Mouse (Mus musculus): ENCODE results near the gene Hmgn3.
"Not testable (repeated sequence)": the region's sequence is repeated elsewhere in the genome, so short reads cannot be mapped to it uniquely, and the experiment has no call there.

The Hmgn3 gene

GRCm38 (mm10) chr9:83146446-83147188 is at the start of gene Hmgn3:
Gene Hmgn3, minus strand, starts transcription at chr9:83146685.
- DNase-seq (ENCODE audit: low read depth, low spot score) = peak; percentile 85

GRCm38 (mm10) chr9:83195765-83196164 is 49.3 kb upstream of the Hmgn3 start:
- no peak for DNase-seq (ENCODE audit: low read depth, low spot score)

GRCm38 (mm10) chr9:83195007-83195406 is 48.5 kb upstream of the Hmgn3 start:
- no peak for DNase-seq (ENCODE audit: low read depth, low spot score)

GRCm38 (mm10) chr9:83187752-83188151 is 41.3 kb upstream of the Hmgn3 start:
- no peak for DNase-seq (ENCODE audit: low read depth, low spot score)

GRCm38 (mm10) chr9:83145591-83146445 is 667 bp downstream of the Hmgn3 start:
- peak; percentile 54 for DNase-seq (ENCODE audit: low read depth, low spot score)

- no peak for DNase-seq (ENCODE audit: low read depth, low spot score)
Measured at GRCm38 (mm10) chr9:83129831-83130230, 16.7 kb downstream of the Hmgn3 start.

- DNase-seq (ENCODE audit: low read depth, low spot score) = no peak
Measured at GRCm38 (mm10) chr9:83127840-83128239, 18.6 kb downstream of the Hmgn3 start.

- not testable (repeated sequence) for DNase-seq (ENCODE audit: low read depth, low spot score)
Measured at GRCm38 (mm10) chr9:83126482-83126881, 20.0 kb downstream of the Hmgn3 start.

GRCm38 (mm10) chr9:83119211-83119610 is 27.3 kb downstream of the Hmgn3 start:
- DNase-seq (ENCODE audit: low read depth, low spot score) = no peak

- DNase-seq (ENCODE audit: low read depth, low spot score) = no peak
Measured at GRCm38 (mm10) chr9:83117486-83117885, 29.0 kb downstream of the Hmgn3 start.

GRCm38 (mm10) chr9:83116774-83117474 is 29.6 kb downstream of the Hmgn3 start:
- no peak for DNase-seq (ENCODE audit: low read depth, low spot score)

GRCm38 (mm10) chr9:83115676-83116075 is 30.8 kb downstream of the Hmgn3 start:
- DNase-seq (ENCODE audit: low read depth, low spot score) = no peak

GRCm38 (mm10) chr9:83113800-83114217 is 32.7 kb downstream of the Hmgn3 start:
- DNase-seq (ENCODE audit: low read depth, low spot score) = peak; percentile 21

- DNase-seq (ENCODE audit: low read depth, low spot score) = no peak
Measured at GRCm38 (mm10) chr9:83112305-83112768, 34.1 kb downstream of the Hmgn3 start.

- no peak for DNase-seq (ENCODE audit: low read depth, low spot score)
Measured at GRCm38 (mm10) chr9:83111789-83112188, 34.7 kb downstream of the Hmgn3 start.

GRCm38 (mm10) chr9:83111117-83111686 is 35.3 kb downstream of the Hmgn3 start:
- no peak for DNase-seq (ENCODE audit: low read depth, low spot score)

- no peak for DNase-seq (ENCODE audit: low read depth, low spot score)
Measured at GRCm38 (mm10) chr9:83110406-83111116, 35.9 kb downstream of the Hmgn3 start.

- DNase-seq (ENCODE audit: low read depth, low spot score) = no peak
Measured at GRCm38 (mm10) chr9:83109705-83110104, 36.8 kb downstream of the Hmgn3 start.

GRCm38 (mm10) chr9:83108821-83109220 is 37.7 kb downstream of the Hmgn3 start:
- DNase-seq (ENCODE audit: low read depth, low spot score) = no peak

GRCm38 (mm10) chr9:83103785-83104184 is 42.7 kb downstream of the Hmgn3 start:
- no peak for DNase-seq (ENCODE audit: low read depth, low spot score)

- DNase-seq (ENCODE audit: low read depth, low spot score) = no peak
Measured at GRCm38 (mm10) chr9:83101691-83102090, 44.8 kb downstream of the Hmgn3 start.
